Mouse (Mus musculus) liver, postnatal 0 days (tissue): ENCODE data around the gene Ipo8.

Source experiments
- CTCF ChIP-seq: sonication (generic); IDR thresholded peaks from 2 replicates; pipeline ENCODE4 v1.5.1; 2016; ENCODE audit warnings: antibody characterized with exemption, low read depth
- EP300 ChIP-seq: IDR thresholded peaks from 2 replicates; pipeline ENCODE4 v1.6.1; 2016; ENCODE audit warnings: antibody characterized with exemption, low read depth, mild to moderate bottlenecking

GRCm38 (mm10) chr6:148736390-148736789 lies 94.9 kb downstream of the Ipo8 start:
- TF ChIP-seq CTCF (no peak), EP300 (no peak)
